Mouse (Mus musculus): ENCODE measurements around the gene Kmt2d. TPM values are rescaled to one million over a fixed set of nuclear protein-coding genes. Genes with fewer than 3 reads are reported as not detected.

The Kmt2d gene
- polyA plus RNA-seq, 1 experiment from 2014 or later = 17.6 TPM

GRCm38 (mm10) chr15:98877331-98877730 is 6.3 kb upstream of the Kmt2d start:
- Histone ChIP-seq H3K9ac (ENCODE audit: low read length) (no peak overlapping the region), H3K4me3 (ENCODE audit: low read depth, low read length) (no peak overlapping the region), H3K4me1 (ENCODE audit: control insufficient read depth, insufficient read depth, low read length) (peaks cover 7% of the 10 kb centered on the region; the same call in 1 of the 2 replicates), H3K27me3 (ENCODE audit: control insufficient read depth, insufficient read depth, low read length) (no peaks in the 10 kb centered on the region), H3K4me2 (ENCODE audit: low read depth, severe bottlenecking) (no peak overlapping the region), H3K9me3 (ENCODE audit: control insufficient read depth, low read length) (no peaks in the 10 kb centered on the region), H3K27ac (replicated peaks; ENCODE audit: low read depth, low read length) (no peak overlapping the region), H3K36me3 (ENCODE audit: control insufficient read depth, insufficient read depth, low read length) (no peaks in the 10 kb centered on the region)
- ATAC-seq (ENCODE audit: insufficient number of reproducible peaks, low FRiP score, low TSS enrichment, low read depth) (no peak), DNase-seq (ENCODE audit: low spot score) (peak; percentile 73)
- 19% methylated on average over 3 of the region's 3 CpGs for WGBS

GRCm38 (mm10) chr15:98871916-98872888 is 1.2 kb upstream of the Kmt2d start:
- peak overlapping the region; percentile 98 for H3K4me2 ChIP-seq (ENCODE audit: low read depth, severe bottlenecking)
- peak overlapping the region; percentile 94 for H3K4me3 ChIP-seq (ENCODE audit: low read depth, low read length)
- peak; percentile 72 for ATAC-seq (ENCODE audit: insufficient number of reproducible peaks, low FRiP score, low TSS enrichment, low read depth)
- peak overlapping the region; percentile 99 for H3K9ac ChIP-seq (ENCODE audit: low read length)
- H3K9me3 ChIP-seq (ENCODE audit: control insufficient read depth, low read length) = no peaks in the 10 kb centered on the region
- DNase-seq (ENCODE audit: low spot score) = peak; percentile 96
- 1% methylated on average over 40 of the region's 51 CpGs for WGBS
- H3K27ac ChIP-seq (replicated peaks; ENCODE audit: low read depth, low read length) = peak overlapping the region; percentile 98
- no peaks in the 10 kb centered on the region for H3K36me3 ChIP-seq (ENCODE audit: control insufficient read depth, insufficient read depth, low read length)
- no peaks in the 10 kb centered on the region for H3K27me3 ChIP-seq (ENCODE audit: control insufficient read depth, insufficient read depth, low read length)
- peaks cover 26% of the 10 kb centered on the region for H3K4me1 ChIP-seq (ENCODE audit: control insufficient read depth, insufficient read depth, low read length)

DNA sequence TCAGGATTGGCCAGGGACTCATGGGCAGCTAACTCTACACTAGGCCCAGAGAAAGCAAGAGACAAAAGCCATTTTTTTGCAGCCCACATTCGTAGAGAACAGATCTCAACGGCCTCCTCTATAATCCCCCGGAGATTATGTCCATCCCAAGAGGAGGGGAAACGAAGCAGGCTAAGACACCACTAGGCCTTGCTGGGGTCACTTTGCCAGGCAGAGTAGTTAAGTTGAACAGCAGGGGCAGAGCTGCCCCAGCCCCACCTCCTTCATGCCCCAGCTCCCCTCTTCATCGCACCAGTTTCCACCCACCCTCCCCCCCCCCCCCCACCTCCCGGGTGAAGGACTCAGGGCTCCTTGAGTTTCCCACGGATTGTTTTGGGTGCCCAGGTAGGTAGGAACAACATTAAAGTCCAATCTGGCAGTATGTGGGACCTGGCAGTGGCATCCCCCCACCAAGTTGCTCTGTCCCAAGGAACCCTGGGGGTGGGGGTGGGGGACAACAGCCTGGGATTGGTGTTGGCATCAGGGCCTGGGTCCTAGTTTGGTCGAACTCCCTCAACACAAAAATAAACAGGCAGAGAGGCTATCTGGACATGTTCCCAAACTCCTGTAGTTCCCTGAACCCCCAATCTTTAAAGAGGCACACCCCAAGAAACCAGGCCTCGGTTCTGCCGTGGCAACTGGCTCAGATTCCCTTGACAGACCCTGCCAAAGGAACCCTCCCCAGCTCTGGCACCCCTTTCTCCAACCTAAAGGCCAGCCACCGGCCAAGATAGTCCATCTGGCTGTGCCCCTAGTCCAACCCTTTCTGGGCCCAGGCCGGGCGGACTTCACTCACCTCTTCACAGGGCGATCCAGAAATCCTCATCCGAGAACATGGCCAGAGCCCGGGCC is 580 bp downstream of the Kmt2d start:
- Histone ChIP-seq H3K36me3 (ENCODE audit: control insufficient read depth, insufficient read depth, low read length) (peaks cover 8% of the 10 kb centered on the region), H3K9me3 (ENCODE audit: control insufficient read depth, low read length) (no peaks in the 10 kb centered on the region), H3K4me2 (ENCODE audit: low read depth, severe bottlenecking) (peak overlapping the region; percentile 98), H3K4me3 (ENCODE audit: low read depth, low read length) (peak overlapping the region; percentile 94), H3K9ac (ENCODE audit: low read length) (peak overlapping the region; percentile 99), H3K27ac (replicated peaks; ENCODE audit: low read depth, low read length) (peak overlapping the region; percentile 98; the same call in 1 of the 2 replicates), H3K4me1 (ENCODE audit: control insufficient read depth, insufficient read depth, low read length) (peaks cover 26% of the 10 kb centered on the region), H3K27me3 (ENCODE audit: control insufficient read depth, insufficient read depth, low read length) (no peaks in the 10 kb centered on the region)
- DNase-seq (ENCODE audit: low spot score) (peak; percentile 60), ATAC-seq (ENCODE audit: insufficient number of reproducible peaks, low FRiP score, low TSS enrichment, low read depth) (no peak)
- WGBS = 1% methylated on average over 16 of the region's 16 CpGs

DNA sequence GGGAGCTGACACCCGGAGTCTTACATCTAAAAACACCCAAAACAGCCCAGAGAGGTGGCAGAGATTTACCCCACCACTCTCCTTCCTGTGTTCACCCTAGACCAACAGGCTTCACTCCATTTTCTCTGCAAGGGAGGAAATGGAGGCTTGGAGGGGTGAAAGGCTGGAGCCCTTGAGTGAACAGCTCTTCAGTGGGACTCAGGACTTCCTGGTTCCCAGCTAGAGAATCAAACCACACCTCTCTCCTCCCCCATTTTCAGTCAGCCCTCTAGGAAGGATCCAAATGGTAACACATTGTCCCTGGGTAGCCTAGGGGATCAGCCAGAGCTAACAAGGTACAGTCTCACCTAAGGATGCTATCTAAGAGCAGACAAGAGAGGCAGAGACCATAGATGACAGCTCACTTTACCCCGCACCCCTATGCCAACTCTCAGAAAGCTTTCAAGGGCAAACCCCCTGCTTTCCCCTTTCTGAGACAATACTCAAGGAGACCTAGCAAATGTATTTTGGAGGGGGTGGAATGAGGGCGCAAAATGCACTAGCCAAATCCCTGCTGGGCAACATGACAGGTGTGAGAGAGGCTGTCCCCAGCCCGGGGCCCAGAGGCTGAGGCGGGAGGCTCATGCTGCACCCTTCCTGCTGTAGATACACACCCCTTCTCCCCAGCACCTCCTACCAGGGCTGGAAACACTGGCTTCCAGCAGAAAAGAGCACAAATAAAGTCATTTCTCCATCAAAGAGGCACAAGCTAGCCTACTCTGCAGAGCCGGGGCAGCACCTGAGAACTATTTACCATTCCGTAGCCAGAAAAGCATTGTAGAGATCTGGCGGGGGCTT is 1.4 kb downstream of the Kmt2d start:
- Histone ChIP-seq H3K4me2 (ENCODE audit: low read depth, severe bottlenecking) (peak overlapping the region; percentile 98), H3K4me3 (ENCODE audit: low read depth, low read length) (peak overlapping the region; percentile 94), H3K27me3 (ENCODE audit: control insufficient read depth, insufficient read depth, low read length) (no peaks in the 10 kb centered on the region), H3K4me1 (ENCODE audit: control insufficient read depth, insufficient read depth, low read length) (peaks cover 26% of the 10 kb centered on the region), H3K36me3 (ENCODE audit: control insufficient read depth, insufficient read depth, low read length) (peaks cover 10% of the 10 kb centered on the region), H3K9ac (ENCODE audit: low read length) (peak overlapping the region; percentile 99), H3K27ac (replicated peaks; ENCODE audit: low read depth, low read length) (no peak overlapping the region), H3K9me3 (ENCODE audit: control insufficient read depth, low read length) (no peaks in the 10 kb centered on the region)
- ATAC-seq (ENCODE audit: insufficient number of reproducible peaks, low FRiP score, low TSS enrichment, low read depth) = no peak
- 14% methylated on average over 8 of the region's 8 CpGs for WGBS
- no peak for DNase-seq (ENCODE audit: low spot score)

DNA sequence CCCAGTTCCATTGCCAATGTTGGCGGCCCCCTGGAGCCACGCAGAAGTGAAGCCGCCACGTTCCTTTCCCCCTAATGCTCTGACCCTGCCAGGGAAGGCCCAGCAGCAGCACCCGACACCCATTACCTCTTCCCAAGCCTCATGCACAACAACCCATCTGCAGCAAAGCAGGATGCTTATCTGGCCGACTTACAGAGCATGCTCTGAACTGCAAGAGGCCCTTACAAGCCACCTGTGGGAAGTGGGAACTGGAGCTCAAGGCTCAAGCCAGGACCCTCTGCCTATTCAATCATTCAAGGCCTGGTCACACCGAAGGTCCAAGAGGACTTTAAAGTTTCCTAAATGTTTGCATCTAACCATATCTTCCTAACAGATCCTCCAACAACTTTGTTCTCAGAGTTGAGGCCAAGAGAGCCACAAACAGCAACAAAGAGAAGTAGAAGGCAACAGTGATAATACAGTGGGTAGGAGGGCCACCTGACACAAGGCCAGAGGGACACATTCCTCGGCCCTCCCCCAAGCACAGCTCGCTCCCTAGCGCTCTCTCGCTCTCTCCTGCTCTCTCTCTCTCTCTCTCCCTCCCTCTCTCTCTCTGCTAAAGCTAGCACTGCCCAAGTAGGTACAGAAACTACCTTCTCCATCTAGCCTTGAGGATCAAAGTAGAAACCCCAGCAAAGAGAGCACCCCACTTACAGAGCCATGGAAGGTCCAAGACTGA is 2.5 kb downstream of the Kmt2d start:
- Histone ChIP-seq H3K9me3 (ENCODE audit: control insufficient read depth, low read length) (no peaks in the 10 kb centered on the region), H3K4me3 (ENCODE audit: low read depth, low read length) (peak overlapping the region; percentile 94), H3K36me3 (ENCODE audit: control insufficient read depth, insufficient read depth, low read length) (peaks cover 20% of the 10 kb centered on the region), H3K27me3 (ENCODE audit: control insufficient read depth, insufficient read depth, low read length) (no peaks in the 10 kb centered on the region), H3K27ac (replicated peaks; ENCODE audit: low read depth, low read length) (no peak overlapping the region), H3K9ac (ENCODE audit: low read length) (peak overlapping the region; percentile 99), H3K4me2 (ENCODE audit: low read depth, severe bottlenecking) (peak overlapping the region; percentile 98), H3K4me1 (ENCODE audit: control insufficient read depth, insufficient read depth, low read length) (peaks cover 26% of the 10 kb centered on the region)
- ATAC-seq (ENCODE audit: insufficient number of reproducible peaks, low FRiP score, low TSS enrichment, low read depth) (no peak), DNase-seq (ENCODE audit: low spot score) (no peak)
- 54% methylated on average over 11 of the region's 11 CpGs for WGBS

DNA sequence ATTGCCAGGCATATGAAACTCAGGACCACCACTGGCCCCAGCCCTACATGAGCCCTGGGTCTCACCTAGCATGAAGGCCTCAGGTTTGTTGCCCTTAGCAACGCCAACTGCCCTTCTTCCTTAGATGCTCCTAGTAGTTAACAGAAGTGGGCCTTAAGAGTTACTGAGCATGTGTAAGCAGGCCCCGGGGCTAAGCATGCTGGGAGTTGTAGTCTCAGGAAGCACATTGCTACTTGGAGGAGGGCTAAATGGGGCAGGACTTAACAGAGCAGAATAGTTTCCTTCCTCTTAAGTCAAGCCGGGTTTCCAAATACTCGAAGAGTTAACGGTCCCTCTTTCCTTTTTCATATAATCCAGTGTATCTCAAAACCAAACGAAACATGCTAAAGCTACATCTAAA is 3.7 kb downstream of the Kmt2d start:
- DNase-seq (ENCODE audit: low spot score) (no peak), ATAC-seq (ENCODE audit: insufficient number of reproducible peaks, low FRiP score, low TSS enrichment, low read depth) (no peak)
- Histone ChIP-seq H3K9me3 (ENCODE audit: control insufficient read depth, low read length) (no peaks in the 10 kb centered on the region), H3K27me3 (ENCODE audit: control insufficient read depth, insufficient read depth, low read length) (no peaks in the 10 kb centered on the region), H3K4me3 (ENCODE audit: low read depth, low read length) (no peak overlapping the region), H3K4me2 (ENCODE audit: low read depth, severe bottlenecking) (peak overlapping the region; percentile 20; the same call in 1 of the 2 replicates), H3K4me1 (ENCODE audit: control insufficient read depth, insufficient read depth, low read length) (peaks cover 23% of the 10 kb centered on the region), H3K36me3 (ENCODE audit: control insufficient read depth, insufficient read depth, low read length) (peaks cover 31% of the 10 kb centered on the region), H3K27ac (replicated peaks; ENCODE audit: low read depth, low read length) (no peak overlapping the region), H3K9ac (ENCODE audit: low read length) (no peak overlapping the region)
- WGBS = 80% methylated on average over 6 of the region's 6 CpGs

GRCm38 (mm10) chr15:98866501-98866900 is 4.5 kb downstream of the Kmt2d start:
- DNase-seq (ENCODE audit: low spot score) (no peak), ATAC-seq (ENCODE audit: insufficient number of reproducible peaks, low FRiP score, low TSS enrichment, low read depth) (no peak)
- Histone ChIP-seq H3K9ac (ENCODE audit: low read length) (no peak overlapping the region), H3K9me3 (ENCODE audit: control insufficient read depth, low read length) (no peaks in the 10 kb centered on the region), H3K4me3 (ENCODE audit: low read depth, low read length) (no peak overlapping the region), H3K36me3 (ENCODE audit: control insufficient read depth, insufficient read depth, low read length) (peaks cover 39% of the 10 kb centered on the region), H3K4me1 (ENCODE audit: control insufficient read depth, insufficient read depth, low read length) (peaks cover 23% of the 10 kb centered on the region), H3K27me3 (ENCODE audit: control insufficient read depth, insufficient read depth, low read length) (no peaks in the 10 kb centered on the region), H3K27ac (replicated peaks; ENCODE audit: low read depth, low read length) (no peak overlapping the region), H3K4me2 (ENCODE audit: low read depth, severe bottlenecking) (no peak overlapping the region)
- 87% methylated on average over 5 of the region's 5 CpGs for WGBS
